Mouse (Mus musculus): Measurements from ENCODE around the gene Ift81. TPM values are rescaled to one million over a fixed set of nuclear protein-coding genes. Genes with fewer than 3 reads are reported as not detected.
A peak's percentile ranks its signal among the peaks of the same experiment; 100 is the strongest.

Ift81 gene
- polyA plus RNA-seq, 1 experiment from 2014 or later = 38.7 TPM

DNA sequence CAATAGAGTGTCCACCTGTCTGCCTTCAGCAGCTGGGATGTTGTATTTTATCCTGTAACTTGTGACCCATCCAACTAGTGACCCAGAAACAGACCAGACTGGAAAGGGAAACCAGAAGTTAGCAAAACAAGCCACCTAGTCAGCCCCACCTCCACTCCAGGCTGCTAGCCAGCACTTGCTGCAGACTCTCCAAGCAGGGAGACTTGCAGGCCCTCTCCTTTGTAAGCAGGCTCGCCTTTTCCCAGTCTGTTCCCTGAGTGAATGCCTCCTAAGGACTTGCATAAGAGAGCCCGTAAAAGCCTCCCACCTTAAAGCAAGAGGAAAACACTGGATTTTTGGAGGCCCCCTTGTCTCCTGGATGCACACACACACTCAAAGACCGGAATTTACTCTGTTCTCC is 85.0 kb downstream of the Ift81 start:
- DNase-seq (ENCODE audit: low spot score) (peak; percentile 57), ATAC-seq (ENCODE audit: low read depth) (no peak)
- H3K4me2 ChIP-seq (ENCODE audit: low read depth, low read length) = no peak overlapping the region
- H3K27me3 ChIP-seq (replicated peaks; ENCODE audit: control insufficient read depth, insufficient read depth, low read length) = no peaks in the 10 kb centered on the region
- no peak overlapping the region for H3K4me3 ChIP-seq (ENCODE audit: low read depth, low read length)
- H3K36me3 ChIP-seq (ENCODE audit: control insufficient read depth, insufficient read depth, low read length) = no peaks in the 10 kb centered on the region
- WGBS = 51% methylated on average over 3 of the region's 3 CpGs
- peaks cover 37% of the 10 kb centered on the region for H3K4me1 ChIP-seq (ENCODE audit: control insufficient read depth, insufficient read depth, low read length)
- H3K9ac ChIP-seq (ENCODE audit: low read depth, low read length) = 0 out of 2 replicates have a peak overlapping the region, but pooled peaks have one; percentile 37
- peak overlapping the region; percentile 81 for H3K27ac ChIP-seq (replicated peaks; ENCODE audit: low read depth, low read length)
- H3K9me3 ChIP-seq (ENCODE audit: control insufficient read depth, low read length) = no peaks in the 10 kb centered on the region

DNA sequence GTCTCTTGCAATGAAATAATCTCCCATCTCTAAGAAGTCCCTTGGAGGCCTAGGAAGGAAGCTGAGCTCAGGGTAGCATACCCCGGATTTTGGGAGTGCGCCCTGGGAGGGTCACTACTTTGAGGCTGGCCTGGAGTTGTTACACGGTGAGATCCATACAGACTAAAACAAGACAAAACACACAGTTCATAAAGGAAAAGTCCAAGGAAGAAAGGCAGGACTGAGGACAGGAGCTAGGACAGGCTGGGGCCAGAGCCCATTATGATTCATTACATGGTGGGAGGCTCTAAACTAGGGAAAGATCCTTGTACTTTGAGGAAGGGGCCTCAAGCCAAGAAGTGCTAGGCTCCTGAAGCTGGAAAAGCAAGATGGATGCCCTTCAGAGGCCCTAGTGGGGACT is 85.7 kb downstream of the Ift81 start:
- no peaks in the 10 kb centered on the region for H3K27me3 ChIP-seq (replicated peaks; ENCODE audit: control insufficient read depth, insufficient read depth, low read length)
- no peak overlapping the region for H3K4me3 ChIP-seq (ENCODE audit: low read depth, low read length)
- H3K36me3 ChIP-seq (ENCODE audit: control insufficient read depth, insufficient read depth, low read length) = no peaks in the 10 kb centered on the region
- no peaks in the 10 kb centered on the region for H3K9me3 ChIP-seq (ENCODE audit: control insufficient read depth, low read length)
- DNase-seq (ENCODE audit: low spot score) (no peak), ATAC-seq (ENCODE audit: low read depth) (no peak)
- WGBS = 63% methylated on average over 3 of the region's 3 CpGs
- peak overlapping the region; percentile 81 for H3K27ac ChIP-seq (replicated peaks; ENCODE audit: low read depth, low read length)
- no peak overlapping the region for H3K9ac ChIP-seq (ENCODE audit: low read depth, low read length)
- no peak overlapping the region for H3K4me2 ChIP-seq (ENCODE audit: low read depth, low read length)
- H3K4me1 ChIP-seq (ENCODE audit: control insufficient read depth, insufficient read depth, low read length) = peaks cover 37% of the 10 kb centered on the region

- WGBS = 27% methylated on average over 11 of the region's 11 CpGs
- no peaks in the 10 kb centered on the region for H3K27me3 ChIP-seq (replicated peaks; ENCODE audit: control insufficient read depth, insufficient read depth, low read length)
- H3K27ac ChIP-seq (replicated peaks; ENCODE audit: low read depth, low read length) = peak overlapping the region; percentile 81
- peaks cover 37% of the 10 kb centered on the region for H3K4me1 ChIP-seq (ENCODE audit: control insufficient read depth, insufficient read depth, low read length)
- ATAC-seq (ENCODE audit: low read depth) (peak; percentile 64), DNase-seq (ENCODE audit: low spot score) (peak; percentile 76)
- H3K4me3 ChIP-seq (ENCODE audit: low read depth, low read length) = no peak overlapping the region
- H3K36me3 ChIP-seq (ENCODE audit: control insufficient read depth, insufficient read depth, low read length) = no peaks in the 10 kb centered on the region
- peak overlapping the region; percentile 28; the same call in 1 of the 2 replicates for H3K4me2 ChIP-seq (ENCODE audit: low read depth, low read length)
- H3K9ac ChIP-seq (ENCODE audit: low read depth, low read length) = no peak overlapping the region
- no peaks in the 10 kb centered on the region for H3K9me3 ChIP-seq (ENCODE audit: control insufficient read depth, low read length)
These were observed 86.6 kb downstream of the Ift81 start for GRCm38 (mm10) chr5:122527761-122528160.

GRCm38 (mm10) chr5:122526878-122527730 is 87.2 kb downstream of the Ift81 start:
- Histone ChIP-seq H3K9ac (ENCODE audit: low read depth, low read length) (no peak overlapping the region), H3K27ac (replicated peaks; ENCODE audit: low read depth, low read length) (peak overlapping the region; percentile 81), H3K9me3 (ENCODE audit: control insufficient read depth, low read length) (no peaks in the 10 kb centered on the region), H3K36me3 (ENCODE audit: control insufficient read depth, insufficient read depth, low read length) (no peaks in the 10 kb centered on the region), H3K4me3 (ENCODE audit: low read depth, low read length) (no peak overlapping the region), H3K4me2 (ENCODE audit: low read depth, low read length) (peak overlapping the region; percentile 28; the same call in 1 of the 2 replicates), H3K4me1 (ENCODE audit: control insufficient read depth, insufficient read depth, low read length) (peaks cover 37% of the 10 kb centered on the region), H3K27me3 (replicated peaks; ENCODE audit: control insufficient read depth, insufficient read depth, low read length) (no peaks in the 10 kb centered on the region)
- ATAC-seq (ENCODE audit: low read depth) (peak; percentile 19; the same call in 1 of the 2 replicates), DNase-seq (ENCODE audit: low spot score) (no peak)
- WGBS = 52% methylated on average over 15 of the region's 15 CpGs

GRCm38 (mm10) chr5:122526405-122526804 is 87.9 kb downstream of the Ift81 start:
- 87% methylated on average over 9 of the region's 9 CpGs for WGBS
- 0 out of 2 replicates have a peak overlapping the region, but pooled peaks have one; percentile 81 for H3K27ac ChIP-seq (replicated peaks; ENCODE audit: low read depth, low read length)
- no peak overlapping the region for H3K9ac ChIP-seq (ENCODE audit: low read depth, low read length)
- DNase-seq (ENCODE audit: low spot score) (no peak), ATAC-seq (ENCODE audit: low read depth) (no peak)
- H3K36me3 ChIP-seq (ENCODE audit: control insufficient read depth, insufficient read depth, low read length) = no peaks in the 10 kb centered on the region
- no peak overlapping the region for H3K4me2 ChIP-seq (ENCODE audit: low read depth, low read length)
- H3K4me1 ChIP-seq (ENCODE audit: control insufficient read depth, insufficient read depth, low read length) = peaks cover 37% of the 10 kb centered on the region
- H3K4me3 ChIP-seq (ENCODE audit: low read depth, low read length) = no peak overlapping the region
- H3K9me3 ChIP-seq (ENCODE audit: control insufficient read depth, low read length) = no peaks in the 10 kb centered on the region
- no peaks in the 10 kb centered on the region for H3K27me3 ChIP-seq (replicated peaks; ENCODE audit: control insufficient read depth, insufficient read depth, low read length)

DNA sequence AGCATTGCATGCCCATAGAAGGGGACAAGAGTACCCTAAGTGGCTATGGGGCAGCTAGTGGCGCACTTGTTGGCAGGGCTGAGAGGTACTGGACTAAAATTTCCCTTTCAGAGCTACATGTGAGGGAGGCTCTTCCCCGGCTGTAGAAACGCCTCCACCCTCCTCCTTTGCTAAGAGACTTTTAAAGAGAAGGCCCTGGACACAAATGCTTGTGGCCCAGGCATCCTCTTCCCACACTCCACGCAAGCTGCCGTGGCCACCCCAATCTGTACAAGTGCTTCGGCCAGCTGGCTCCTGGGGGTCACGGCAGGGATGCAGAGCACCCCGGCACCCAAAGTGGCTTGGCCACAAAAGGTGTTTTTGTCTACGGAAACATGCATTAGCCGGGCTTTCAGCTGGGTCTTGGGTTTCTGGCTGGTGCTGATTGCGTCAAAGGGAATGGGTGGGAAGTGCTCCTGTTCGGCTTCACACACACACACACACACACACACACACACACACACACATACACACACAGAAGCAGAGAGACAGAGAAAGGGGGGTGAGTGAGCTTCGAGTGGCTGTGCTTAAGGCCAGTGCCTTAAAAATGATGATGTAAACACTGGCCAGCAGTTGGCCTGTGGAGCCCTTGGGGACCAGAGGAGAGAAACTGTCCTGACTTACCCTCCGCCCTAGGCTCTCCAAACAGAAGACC is 88.9 kb downstream of the Ift81 start:
- 80% methylated on average over 13 of the region's 14 CpGs for whole genome bisulfite sequencing
- Histone ChIP-seq H3K4me2 (ENCODE audit: low read depth, low read length) (no peak overlapping the region), H3K27ac (replicated peaks; ENCODE audit: low read depth, low read length) (no peak overlapping the region), H3K9ac (ENCODE audit: low read depth, low read length) (no peak overlapping the region; the same call in 1 of the 2 replicates), H3K9me3 (ENCODE audit: control insufficient read depth, low read length) (no peaks in the 10 kb centered on the region), H3K27me3 (replicated peaks; ENCODE audit: control insufficient read depth, insufficient read depth, low read length) (no peaks in the 10 kb centered on the region), H3K36me3 (ENCODE audit: control insufficient read depth, insufficient read depth, low read length) (no peaks in the 10 kb centered on the region), H3K4me3 (ENCODE audit: low read depth, low read length) (no peak overlapping the region), H3K4me1 (ENCODE audit: control insufficient read depth, insufficient read depth, low read length) (peaks cover 37% of the 10 kb centered on the region)
- ATAC-seq (ENCODE audit: low read depth) (no peak), DNase-seq (ENCODE audit: low spot score) (no peak)

DNA sequence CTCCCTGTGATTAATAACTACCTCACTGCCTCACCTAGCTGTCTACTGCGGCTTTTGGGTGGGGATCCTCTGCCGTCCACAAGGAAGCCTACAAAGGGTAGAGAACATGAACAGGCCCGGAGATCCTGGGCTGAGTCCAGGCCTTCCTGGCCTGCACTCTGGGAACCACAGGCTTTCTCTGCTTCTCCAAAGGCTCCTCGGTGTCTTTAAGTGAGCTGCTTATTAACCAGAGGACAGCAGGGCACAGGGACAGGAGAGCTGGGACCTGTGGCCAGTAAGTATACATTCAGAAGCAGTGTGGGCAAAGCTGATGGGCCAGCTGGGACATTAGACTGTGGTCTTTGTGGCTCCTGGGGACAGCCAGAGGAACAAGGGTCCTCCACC is 89.5 kb downstream of the Ift81 start:
- H3K4me1 ChIP-seq (ENCODE audit: control insufficient read depth, insufficient read depth, low read length) = peaks cover 31% of the 10 kb centered on the region

GRCm38 (mm10) chr5:122524244-122524643 is 90.1 kb downstream of the Ift81 start:
- DNase-seq (ENCODE audit: low spot score) (no peak), ATAC-seq (ENCODE audit: low read depth) (no peak)
- no peak overlapping the region for H3K27ac ChIP-seq (replicated peaks; ENCODE audit: low read depth, low read length)
- H3K4me1 ChIP-seq (ENCODE audit: control insufficient read depth, insufficient read depth, low read length) = peaks cover 25% of the 10 kb centered on the region
- no peaks in the 10 kb centered on the region for H3K9me3 ChIP-seq (ENCODE audit: control insufficient read depth, low read length)
- no peak overlapping the region for H3K4me3 ChIP-seq (ENCODE audit: low read depth, low read length)
- H3K27me3 ChIP-seq (replicated peaks; ENCODE audit: control insufficient read depth, insufficient read depth, low read length) = no peaks in the 10 kb centered on the region
- H3K9ac ChIP-seq (ENCODE audit: low read depth, low read length) = no peak overlapping the region
- H3K36me3 ChIP-seq (ENCODE audit: control insufficient read depth, insufficient read depth, low read length) = no peaks in the 10 kb centered on the region
- 76% methylated on average over 3 of the region's 3 CpGs for WGBS
- H3K4me2 ChIP-seq (ENCODE audit: low read depth, low read length) = no peak overlapping the region

More for the DNA sequence above, 89.5 kb downstream of the Ift81 start:
- 65% methylated on average over 4 of the region's 4 CpGs for WGBS
- Histone ChIP-seq H3K4me3 (ENCODE audit: low read depth, low read length) (no peak overlapping the region), H3K36me3 (ENCODE audit: control insufficient read depth, insufficient read depth, low read length) (no peaks in the 10 kb centered on the region), H3K27ac (replicated peaks; ENCODE audit: low read depth, low read length) (no peak overlapping the region), H3K9ac (ENCODE audit: low read depth, low read length) (no peak overlapping the region), H3K27me3 (replicated peaks; ENCODE audit: control insufficient read depth, insufficient read depth, low read length) (no peaks in the 10 kb centered on the region), H3K4me2 (ENCODE audit: low read depth, low read length) (no peak overlapping the region), H3K9me3 (ENCODE audit: control insufficient read depth, low read length) (no peaks in the 10 kb centered on the region)
- ATAC-seq (ENCODE audit: low read depth) (no peak), DNase-seq (ENCODE audit: low spot score) (no peak)

Data from embryonic facial prominence, embryonic 14.5 days (tissue).